Mouse (Mus musculus) myocyte (in vitro differentiated cells): ENCODE data around the gene Hoxc10. TPM values are rescaled to one million over a fixed set of nuclear protein-coding genes. Genes with fewer than 3 reads are reported as not detected.

ENCODE experiments used
- H3K27me3 ChIP-seq: one replicate; pipeline ENCODE4 v1.6.1; 2011; ENCODE audit not compliant: control insufficient read depth, insufficient read depth, insufficient read length
- H3K36me3 ChIP-seq: one replicate; pipeline ENCODE4 v1.6.1; 2011; ENCODE audit not compliant: control insufficient read depth, insufficient read depth
- H3K4me2 ChIP-seq: one replicate; pipeline ENCODE4 v1.6.1; 2011; ENCODE audit warnings: low read depth, control low read depth
- H3K4me3 ChIP-seq: one replicate; pipeline ENCODE4 v1.5.1; 2011; ENCODE audit warnings: mild to moderate bottlenecking, control low read depth, moderate library complexity
- H3K79me2 ChIP-seq: one replicate; pipeline ENCODE4 v1.6.1; 2011; ENCODE audit not compliant: control insufficient read depth, insufficient read depth
- H3ac ChIP-seq: one replicate; pipeline ENCODE4 v1.6.1; 2011; ENCODE audit not compliant: control insufficient read depth, insufficient read length
- CEBPB ChIP-seq: IDR thresholded peaks from 2 replicates; pipeline ENCODE4 v1.6.1; 2011; ENCODE audit warnings: mild to moderate bottlenecking, moderate library complexity; ENCODE audit not compliant: poor library complexity, insufficient read depth, severe bottlenecking
- E2F4 ChIP-seq: IDR thresholded peaks from one replicate; pipeline ENCODE4 v1.6.1; 2011; ENCODE audit warnings: mild to moderate bottlenecking, control low read depth, moderate library complexity; ENCODE audit not compliant: insufficient read depth
- MAX ChIP-seq: IDR thresholded peaks from one replicate; pipeline ENCODE4 v1.6.1; 2011; ENCODE audit warnings: low read depth, mild to moderate bottlenecking, control low read depth
- MYOD1 ChIP-seq, 3 experiments: IDR thresholded peaks; one replicate each; pipeline ENCODE4 v1.6.1; 2011; ENCODE audit warnings: control low read depth in 2 of 3, low read depth in 2 of 3, mild to moderate bottlenecking in 2 of 3, moderate library complexity in 1 of 3; ENCODE audit not compliant: insufficient read length in 2 of 3, control insufficient read depth in 1 of 3
- MYOG ChIP-seq, 3 experiments: IDR thresholded peaks; one replicate each; pipeline ENCODE4 v1.6.1; 2011; ENCODE audit warnings: control low read depth in 2 of 3, low read depth in 2 of 3, mild to moderate bottlenecking in 2 of 3; ENCODE audit not compliant: insufficient read length in 2 of 3, control insufficient read depth in 1 of 3, insufficient read depth in 1 of 3
- POLR2A ChIP-seq: IDR thresholded peaks from one replicate; pipeline ENCODE4 v1.6.1; 2011; ENCODE audit warnings: low read depth, mild to moderate bottlenecking, control low read depth, moderate library complexity; ENCODE audit not compliant: insufficient read length
- POLR2AphosphoS2 ChIP-seq: IDR thresholded peaks from one replicate; pipeline ENCODE4 v1.6.1; 2011; ENCODE audit warnings: low read depth, control low read depth; ENCODE audit not compliant: insufficient read length
- REST ChIP-seq: IDR thresholded peaks from one replicate; pipeline ENCODE4 v1.6.1; 2011; ENCODE audit warnings: mild to moderate bottlenecking, control low read depth, moderate library complexity; ENCODE audit not compliant: insufficient read depth, insufficient read length
- SRF ChIP-seq: IDR thresholded peaks from one replicate; pipeline ENCODE4 v1.6.1; 2011; ENCODE audit warnings: low read depth; ENCODE audit not compliant: control insufficient read depth, insufficient read length
- TCF12 ChIP-seq: IDR thresholded peaks from one replicate; pipeline ENCODE4 v1.6.1; 2011; ENCODE audit warnings: mild to moderate bottlenecking, control low read depth; ENCODE audit not compliant: poor library complexity, insufficient read depth, severe bottlenecking
- TCF3 ChIP-seq: IDR thresholded peaks from one replicate; pipeline ENCODE4 v1.6.1; 2011; ENCODE audit warnings: low read depth, control low read depth; ENCODE audit not compliant: insufficient read length
- USF1 ChIP-seq: IDR thresholded peaks from one replicate; pipeline ENCODE4 v1.6.1; 2011; ENCODE audit warnings: low read depth, mild to moderate bottlenecking, control low read depth, moderate library complexity
- polyA plus RNA-seq: library from polyadenylated mRNA; unstranded; fragments of >200 nt; fragmentation: generic; extraction: Trizol; gene quantifications from one replicate; pipeline ENCODE4 v1.2.1, GENCODE M21; 2012; ENCODE audit warnings: missing spikeins

The Hoxc10 gene
- polyA plus RNA-seq, 1 experiment, result 43.5 TPM

DNA sequence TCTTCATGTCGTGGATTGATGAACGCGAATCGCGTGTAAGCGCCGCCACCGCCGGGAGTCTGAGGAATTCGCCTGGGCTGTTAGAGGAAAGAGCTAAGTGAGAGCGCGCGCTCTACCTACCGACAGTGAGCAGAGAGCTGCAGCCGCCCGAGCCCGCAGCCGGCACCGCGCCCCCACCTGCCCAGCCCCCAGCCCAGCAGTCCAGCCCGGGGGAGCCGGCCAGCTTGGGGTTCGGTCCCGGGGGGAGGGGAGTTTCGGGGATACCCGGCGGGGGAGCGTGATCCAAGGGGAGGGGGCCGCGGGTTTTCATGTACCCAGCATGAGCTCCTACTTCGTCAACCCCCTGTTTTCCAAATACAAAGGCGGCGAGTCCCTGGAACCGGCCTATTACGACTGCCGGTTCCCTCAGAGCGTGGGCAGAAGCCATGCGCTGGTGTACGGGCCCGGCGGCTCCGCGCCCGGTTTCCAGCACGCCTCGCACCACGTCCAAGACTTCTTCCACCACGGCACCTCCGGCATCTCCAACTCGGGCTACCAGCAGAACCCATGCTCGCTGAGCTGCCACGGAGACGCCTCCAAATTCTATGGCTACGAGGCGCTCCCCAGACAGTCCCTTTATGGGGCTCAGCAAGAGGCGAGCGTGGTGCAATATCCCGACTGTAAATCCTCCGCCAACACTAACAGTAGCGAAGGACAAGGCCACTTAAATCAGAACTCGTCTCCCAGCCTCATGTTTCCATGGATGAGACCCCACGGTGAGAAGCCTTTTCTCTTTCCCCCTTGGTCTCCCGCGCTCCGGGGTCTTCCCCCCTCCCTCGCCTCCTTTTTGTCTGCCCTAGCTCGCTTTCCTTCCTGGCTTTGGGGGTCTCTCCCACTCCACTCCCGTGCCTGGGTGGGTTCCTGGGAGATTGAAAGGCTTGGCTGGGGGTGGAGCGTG is 24.1 kb downstream of the Hoxc10 start, which contains the start of gene Hoxc8:
Gene Hoxc8, plus strand, starts transcription at position 147 of the 937 bp plus-strand sequence.
- TF ChIP-seq USF1, result no peak
- no peak for TF ChIP-seq MAX
- TF ChIP-seq CEBPB, result no peak
- no peak for TF ChIP-seq POLR2AphosphoS2
- no peak for TF ChIP-seq TCF12
- Histone ChIP-seq H3K79me2 (peaks cover 32% of the 10 kb centered on the region), H3K4me2 (no peak within 1 kb of the TSS), H3K36me3 (no peaks in the 10 kb centered on the region), H3K27me3 (no peaks in the 10 kb centered on the region), H3K4me3 (no peak within 1 kb of the TSS), H3ac (no peak within 1 kb of the TSS)

DNA sequence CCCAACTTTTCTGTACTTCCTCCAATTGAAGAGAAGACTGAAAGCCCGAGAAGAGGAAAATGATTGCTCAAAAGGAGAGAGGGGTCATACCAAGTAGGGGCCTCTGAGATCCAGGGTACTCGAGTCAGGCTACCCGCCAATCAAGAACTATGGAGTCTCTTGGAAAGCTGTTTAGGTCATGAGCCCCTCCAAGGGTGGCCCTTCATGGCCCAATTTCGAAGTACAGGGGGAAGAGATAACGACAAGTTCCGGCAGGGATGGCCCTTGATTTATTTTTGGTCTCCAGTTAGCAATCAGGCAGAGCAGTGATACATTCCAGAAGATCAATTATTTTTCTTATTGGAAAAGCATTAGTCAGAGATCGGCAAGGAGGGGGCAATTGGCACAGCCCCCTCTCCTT is 25.2 kb downstream of the Hoxc10 start:
- Histone ChIP-seq H3K4me2 (no peak overlapping the region), H3K4me3 (no peak overlapping the region), H3K79me2 (peaks cover 40% of the 10 kb centered on the region), H3ac (no peak overlapping the region), H3K27me3 (no peaks in the 10 kb centered on the region), H3K36me3 (no peaks in the 10 kb centered on the region)
- TF ChIP-seq MYOG (IDR thresholded peaks at IDR 0.05; ENCODE audit: control insufficient read depth in 1 of 3, insufficient read depth in 1 of 3, insufficient read length in 2 of 3, low read depth in 2 of 3) (no peak), POLR2A (no peak), E2F4 (no peak), MYOD1 (IDR thresholded peaks at IDR 0.05; ENCODE audit: control insufficient read depth in 1 of 3, insufficient read length in 2 of 3, low read depth in 2 of 3) (no peak), REST (no peak), CEBPB (no peak), MAX (no peak), TCF12 (no peak), TCF3 (no peak), POLR2AphosphoS2 (no peak), SRF (no peak), USF1 (no peak)

DNA sequence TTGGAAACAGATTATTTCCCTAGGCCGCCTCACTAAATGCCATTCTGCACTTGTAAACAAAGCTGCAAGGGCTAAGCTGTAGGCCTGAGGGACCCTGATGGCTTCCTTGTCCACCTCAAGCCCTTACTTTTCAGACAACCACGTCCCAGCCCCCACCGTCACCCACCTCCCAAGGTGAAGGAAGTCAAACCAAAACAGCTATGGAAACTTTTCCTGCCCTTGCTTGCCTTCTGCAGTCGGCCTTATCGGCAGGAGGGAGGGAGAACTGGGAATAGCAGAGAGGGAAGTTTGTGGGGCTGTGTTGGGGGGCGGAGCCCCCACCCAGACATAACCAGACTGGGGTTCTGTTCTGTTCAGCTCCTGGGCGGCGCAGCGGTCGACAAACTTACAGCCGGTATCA is 25.6 kb downstream of the Hoxc10 start:
- Histone ChIP-seq H3K4me2 (no peak overlapping the region), H3K27me3 (no peaks in the 10 kb centered on the region), H3K79me2 (peaks cover 40% of the 10 kb centered on the region), H3K36me3 (no peaks in the 10 kb centered on the region), H3K4me3 (no peak overlapping the region), H3ac (no peak overlapping the region)
- no peak for TF ChIP-seq REST
- no peak for TF ChIP-seq SRF
- no peak for TF ChIP-seq USF1
- TF ChIP-seq POLR2AphosphoS2, result no peak
- TF ChIP-seq TCF3, result no peak
- TF ChIP-seq MAX, result no peak
- no peak for TF ChIP-seq POLR2A
- no peak for TF ChIP-seq TCF12
- TF ChIP-seq MYOG (IDR thresholded peaks at IDR 0.05; ENCODE audit: control insufficient read depth in 1 of 3, insufficient read depth in 1 of 3, insufficient read length in 2 of 3, low read depth in 2 of 3), result no peak
- no peak for TF ChIP-seq MYOD1 (IDR thresholded peaks at IDR 0.05; ENCODE audit: control insufficient read depth in 1 of 3, insufficient read length in 2 of 3, low read depth in 2 of 3)
- no peak for TF ChIP-seq E2F4
- TF ChIP-seq CEBPB, result no peak

DNA sequence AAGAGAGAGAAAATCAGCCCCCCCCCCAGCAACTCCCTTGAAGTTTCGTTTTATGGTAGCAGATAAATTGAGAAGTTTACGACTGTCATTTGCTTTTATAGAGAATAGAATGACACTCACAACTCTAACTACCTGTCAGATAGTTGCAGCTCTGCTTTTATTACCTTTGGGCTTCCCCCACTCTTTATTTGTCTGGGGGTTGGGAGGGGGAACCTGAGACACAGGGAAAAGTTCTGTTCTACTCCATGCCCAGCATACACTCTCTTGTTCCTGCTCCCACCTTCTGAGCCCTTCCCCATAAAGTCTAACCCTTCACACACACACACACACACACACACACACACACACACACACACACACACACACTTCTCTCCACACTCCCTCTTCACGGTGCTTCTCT is 26.3 kb downstream of the Hoxc10 start:
- Histone ChIP-seq H3K79me2 (peaks cover 35% of the 10 kb centered on the region), H3K4me2 (no peak overlapping the region), H3ac (no peak overlapping the region), H3K4me3 (no peak overlapping the region), H3K36me3 (no peaks in the 10 kb centered on the region), H3K27me3 (no peaks in the 10 kb centered on the region)
- no peak for TF ChIP-seq MYOD1 (IDR thresholded peaks at IDR 0.05; ENCODE audit: control insufficient read depth in 1 of 3, insufficient read length in 2 of 3, low read depth in 2 of 3)
- TF ChIP-seq REST, result no peak
- no peak for TF ChIP-seq MYOG (IDR thresholded peaks at IDR 0.05; ENCODE audit: control insufficient read depth in 1 of 3, insufficient read depth in 1 of 3, insufficient read length in 2 of 3, low read depth in 2 of 3)
- TF ChIP-seq TCF12, result no peak
- TF ChIP-seq USF1, result no peak
- no peak for TF ChIP-seq POLR2A

DNA sequence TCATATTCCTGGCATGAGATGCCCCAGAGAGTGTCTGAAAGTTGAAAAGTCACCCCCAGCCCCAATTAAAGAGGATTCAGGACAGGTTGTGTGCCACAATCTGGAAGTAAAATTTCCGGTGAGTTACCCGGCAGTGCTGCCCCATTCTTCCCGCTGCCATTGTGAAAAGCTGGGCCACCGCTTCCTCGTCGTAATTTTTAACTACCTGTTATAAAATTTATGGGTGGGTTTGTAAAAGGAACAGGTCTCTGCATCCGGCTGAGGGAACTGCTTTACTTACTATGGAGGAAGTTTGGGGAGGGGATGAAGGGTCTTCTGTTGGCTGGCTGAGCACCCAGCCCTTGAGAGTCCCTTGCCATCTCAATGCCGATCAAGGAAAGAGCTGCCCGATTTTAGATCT is 30.0 kb downstream of the Hoxc10 start:
- Histone ChIP-seq H3K4me2 (no peak overlapping the region), H3K4me3 (no peak overlapping the region), H3K36me3 (no peaks in the 10 kb centered on the region), H3K27me3 (no peaks in the 10 kb centered on the region), H3ac (no peak overlapping the region), H3K79me2 (peaks cover 36% of the 10 kb centered on the region)
- no peak for TF ChIP-seq MAX
- no peak for TF ChIP-seq USF1
- TF ChIP-seq MYOG (IDR thresholded peaks at IDR 0.05; ENCODE audit: control insufficient read depth in 1 of 3, insufficient read depth in 1 of 3, insufficient read length in 2 of 3, low read depth in 2 of 3), result no peak
- TF ChIP-seq SRF, result no peak
